Mouse (Mus musculus) right cerebral cortex, adult 2 months (tissue): ENCODE data around the gene Rhd.

Experiments used
- DNase-seq, 2 experiments: peaks; one replicate each; pipeline ENCODE4 v3.0.0; 2021 to 2022; ENCODE audit warnings: low spot score in 2 of 2

Gene Rhd

DNA sequence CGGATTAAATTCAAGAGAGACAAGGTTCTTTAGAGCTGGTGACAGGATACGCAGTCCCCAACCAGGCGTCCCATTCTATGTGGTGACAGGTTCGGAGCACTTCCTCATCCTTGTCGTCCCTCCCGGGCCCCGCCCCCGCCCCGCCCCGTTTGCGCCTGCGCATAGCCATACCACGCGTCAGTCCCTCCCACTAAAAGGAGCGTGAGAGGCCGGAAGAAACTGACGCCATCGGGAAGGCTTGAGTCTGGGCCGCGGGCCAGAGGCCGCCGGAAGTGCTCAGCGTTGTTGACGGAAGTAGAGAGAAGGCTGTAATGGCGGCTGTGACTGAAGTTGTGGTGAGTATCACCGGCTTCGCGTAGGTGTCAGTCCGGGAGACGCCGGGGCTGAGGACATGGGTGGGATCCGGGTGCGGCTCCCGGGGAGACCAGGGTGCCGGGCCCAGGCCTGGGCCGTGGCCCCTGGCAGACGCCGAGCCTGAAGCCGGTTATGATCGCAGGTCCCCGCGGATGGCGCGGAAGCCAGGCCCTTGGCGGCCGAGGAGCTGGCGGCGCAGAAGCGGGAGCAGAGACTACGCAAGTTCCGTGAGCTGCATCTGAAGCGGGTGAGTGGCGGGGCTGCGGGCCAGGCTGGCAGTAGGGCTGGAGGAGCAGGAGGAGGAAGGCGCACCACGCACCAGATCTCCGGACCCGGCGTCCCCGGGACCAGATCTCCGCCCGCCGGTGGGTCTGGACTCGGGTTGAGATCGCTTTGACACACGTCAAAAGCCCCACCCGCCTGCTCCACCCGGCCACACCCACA lies 66.5 kb downstream of the Rhd start, which contains the start of gene Syf2:
TSS of gene Syf2 (plus strand) at position 215 of the 798 bp plus-strand sequence.
- peak; percentile 94 to 95 for DNase-seq

DNA sequence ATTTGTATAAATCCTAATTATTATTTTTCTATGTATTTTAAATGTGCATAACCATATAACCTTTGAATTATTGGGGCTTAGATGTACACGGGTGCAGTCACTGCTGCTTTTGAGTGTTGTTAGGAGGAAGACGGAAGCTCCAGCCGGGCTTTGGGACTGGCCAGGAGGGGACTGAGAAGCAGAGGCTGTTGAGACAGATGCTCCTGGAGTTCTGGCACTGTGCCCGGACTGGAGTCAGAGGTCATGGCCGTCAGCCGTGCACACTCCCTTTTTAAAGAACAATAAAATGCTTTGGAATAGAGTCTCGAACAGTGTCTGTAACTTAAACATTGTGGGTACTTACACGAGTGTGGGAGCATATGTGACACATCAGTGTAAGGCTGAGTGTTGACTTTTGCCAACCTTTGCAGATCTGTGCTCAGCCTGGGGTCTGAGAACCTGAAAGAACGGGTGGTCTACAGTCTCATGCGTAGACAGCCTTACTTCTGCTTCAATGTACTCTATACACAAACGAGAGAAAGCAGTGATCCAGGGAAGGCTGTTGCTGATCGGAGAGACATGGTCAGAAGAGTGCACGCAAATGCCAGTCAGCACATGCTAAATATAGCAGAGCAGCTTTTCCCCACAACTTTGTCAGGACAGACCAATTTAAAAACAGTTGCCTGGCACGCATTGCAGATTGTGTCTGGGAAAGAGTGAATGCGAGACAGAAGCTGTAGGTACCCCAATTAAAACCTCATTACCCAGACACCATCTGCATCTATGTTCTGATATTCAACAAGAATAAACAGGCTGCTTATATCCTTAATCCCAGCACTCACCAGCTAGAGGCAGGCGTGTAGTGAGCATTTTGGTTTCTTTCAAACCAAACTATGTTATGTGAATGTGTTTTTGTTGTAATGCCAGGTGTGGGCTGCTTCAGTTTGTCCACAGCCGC lies 73.2 kb downstream of the Rhd start:
- no peak for DNase-seq

DNA sequence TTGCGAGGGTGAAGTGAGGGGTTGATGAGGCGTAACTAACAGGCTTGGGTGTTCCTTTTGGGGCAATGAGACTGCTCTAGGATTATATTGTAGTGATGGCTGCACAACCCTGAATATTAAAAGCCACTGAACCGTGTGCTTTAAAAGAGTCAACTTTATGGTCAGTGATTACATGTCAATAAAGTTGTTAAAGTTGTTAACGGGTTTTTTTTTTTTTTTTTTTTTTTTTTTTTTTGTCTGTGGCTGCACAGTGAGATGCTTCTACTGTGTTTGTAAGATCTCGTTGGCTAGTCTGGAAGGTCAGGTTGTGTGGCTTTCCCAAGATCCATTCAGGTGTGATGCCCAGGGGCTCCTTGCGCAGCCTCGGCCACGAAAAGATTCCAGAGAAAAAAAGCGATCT lies 75.6 kb downstream of the Rhd start:
- no peak for DNase-seq

DNA sequence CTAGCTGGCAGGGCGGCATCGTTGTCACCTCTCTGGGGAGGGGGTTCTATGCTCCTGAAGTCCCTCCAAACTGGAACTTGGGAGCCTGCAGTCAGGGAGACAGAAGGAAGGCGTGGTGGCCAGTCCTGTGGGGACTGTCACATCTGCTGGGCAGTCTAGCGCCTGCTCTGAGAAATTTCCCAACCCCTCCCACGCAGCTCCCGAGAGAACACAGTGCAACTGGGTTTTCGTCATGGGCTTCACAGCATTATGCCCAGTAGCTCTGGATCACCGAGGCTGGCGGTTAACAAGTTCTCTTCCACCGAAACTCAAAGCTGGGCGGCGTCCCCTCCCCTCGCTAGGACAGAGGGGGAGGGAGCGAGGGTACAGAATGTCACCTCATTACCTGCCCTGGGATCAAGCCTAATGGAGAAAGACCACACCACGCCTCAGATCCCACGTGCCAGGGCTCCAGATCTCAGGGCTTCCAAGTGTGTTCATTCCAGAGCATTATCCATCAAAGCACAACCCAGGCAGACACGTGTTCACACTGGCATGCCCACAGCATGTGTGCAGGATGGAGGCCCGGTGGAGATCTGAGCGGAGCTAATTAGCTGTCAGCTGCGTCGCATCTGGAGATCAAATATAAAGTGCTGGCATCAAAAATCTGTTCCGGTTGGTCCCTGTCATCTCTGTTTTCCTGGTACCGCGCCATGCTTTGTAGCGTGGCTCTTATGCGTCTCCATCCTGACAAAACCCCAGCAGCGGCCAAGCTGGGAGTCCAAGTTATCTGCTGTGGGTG lies 79.6 kb downstream of the Rhd start:
- peak; percentile 63 to 65 for DNase-seq
